Mouse (Mus musculus): ENCODE data around the gene Fblim1. TPM values are rescaled to one million over a fixed set of nuclear protein-coding genes. Genes with fewer than 3 reads are reported as not detected.
"Not testable (repeated sequence)": the region's sequence is repeated elsewhere in the genome, so short reads cannot be mapped to it uniquely, and the experiment has no call there.

The Fblim1 gene
- total and polyA plus RNA-seq, 3 experiments, result 0.07 to 1.2 (median 0.17) TPM

DNA sequence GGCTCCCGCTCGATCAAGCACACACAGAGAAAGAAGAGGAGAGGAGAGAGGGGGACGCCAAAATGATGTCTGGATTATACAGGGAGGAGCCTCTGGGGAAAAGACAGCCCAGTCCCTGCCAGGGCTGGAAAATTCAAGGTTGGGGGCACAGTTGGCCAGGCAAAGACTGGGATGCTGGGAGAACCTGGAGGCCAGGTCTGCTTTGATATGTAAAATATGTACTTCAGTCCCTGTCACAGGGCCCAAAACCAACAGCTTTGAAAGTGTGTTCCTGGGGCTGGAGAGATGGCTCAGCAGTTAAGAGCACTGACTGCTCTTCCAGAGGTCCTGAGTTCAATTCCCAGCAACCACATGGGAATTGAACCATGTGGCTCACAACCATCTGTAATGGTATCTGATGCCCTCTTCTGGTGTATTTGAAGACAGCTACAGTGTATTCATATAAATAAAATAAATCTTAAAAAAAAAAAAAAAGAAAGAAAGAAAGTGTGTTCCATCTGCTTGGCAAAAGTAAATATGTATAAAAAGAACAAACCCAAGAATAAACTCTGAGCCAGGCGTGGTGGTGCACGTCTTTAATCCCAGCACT lies 44.5 kb downstream of the Fblim1 start:
- H3K79me2 ChIP-seq (replicated peaks; ENCODE audit: control insufficient read depth, extremely low read depth, insufficient read depth, poor library complexity, severe bottlenecking); H3K27ac ChIP-seq (ENCODE audit: insufficient read depth, low read depth); DNase-seq (ENCODE audit: extremely low read depth); H3K9ac ChIP-seq (ENCODE audit: insufficient read depth, low read depth); in situ Hi-C loops (cut with MboI; ENCODE audit: low pct_ligation_motif_present, low pct_unique_long_range_greater_than_20kb, low sequenced_read_pairs); dilution Hi-C loops (cut with MboI; ENCODE audit: extremely low pct_ligation_motif_present, extremely low pct_unique_long_range_greater_than_20kb, low sequenced_read_pairs); H3K4me1 ChIP-seq (ENCODE audit: control insufficient read depth in 1 of 2, insufficient read depth in 2 of 2); H3K4me2 ChIP-seq (ENCODE audit: insufficient read depth, low read depth, poor library complexity, severe bottlenecking); H3K36me3 ChIP-seq (replicated peaks in 1 of 2; ENCODE audit: control insufficient read depth in 1 of 2, insufficient read depth in 1 of 2, low read length in 1 of 2); H3K4me3 ChIP-seq (replicated peaks in 1 of 3; ENCODE audit: low read depth in 2 of 3, low read length in 2 of 3, poor library complexity in 1 of 3); H3K27me3 ChIP-seq (replicated peaks): not testable (repeated sequence)
- peak; percentile 39; the same call in 1 of the 2 replicates for TF ChIP-seq ZNF384 (IDR thresholded peaks at IDR 0.05; ENCODE audit: low read depth, low read length)
- TF ChIP-seq CTCF (conservative IDR thresholded peaks at IDR 0.05 in 1 of 2, IDR thresholded peaks at IDR 0.05 in 1 of 2; ENCODE audit: low read depth in 2 of 2, low read length in 2 of 2), result 0 out of 4 replicates have a peak, but pooled peaks of 1 of the 2 experiments have one; percentile 1
- peaks cover 10% of the 10 kb centered on the region for H3K9me3 ChIP-seq (replicated peaks; ENCODE audit: low read length)

DNA sequence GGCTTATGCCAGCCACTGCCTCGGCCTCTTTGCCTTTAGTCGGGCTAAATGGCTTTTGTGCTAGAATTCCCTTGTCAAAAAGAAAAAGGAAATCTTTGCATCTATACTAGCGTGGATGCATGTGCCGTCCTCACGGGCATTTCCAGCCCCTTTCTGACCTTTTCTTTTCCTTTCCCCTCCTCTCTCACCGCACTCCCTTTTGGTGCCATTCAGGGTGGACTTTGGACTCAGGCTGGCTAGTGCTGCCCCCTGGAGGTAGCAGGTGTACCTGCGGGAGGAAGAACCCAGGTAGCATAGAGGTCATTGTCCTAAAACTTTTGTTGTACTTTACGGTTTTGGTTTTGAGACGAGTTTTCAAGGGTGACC lies 46.0 kb downstream of the Fblim1 start:
- Histone ChIP-seq H3K9me3 (replicated peaks; ENCODE audit: low read length) (peaks cover 10% of the 10 kb centered on the region), H3K27ac (ENCODE audit: insufficient read depth, low read depth) (no peak overlapping the region), H3K9ac (ENCODE audit: insufficient read depth, low read depth) (no peak overlapping the region), H3K79me2 (replicated peaks; ENCODE audit: control insufficient read depth, extremely low read depth, insufficient read depth, poor library complexity, severe bottlenecking) (no peaks in the 10 kb centered on the region), H3K27me3 (replicated peaks) (no peaks in the 10 kb centered on the region), H3K4me2 (ENCODE audit: insufficient read depth, low read depth, poor library complexity, severe bottlenecking) (no peak overlapping the region), H3K36me3 (replicated peaks in 1 of 2; ENCODE audit: control insufficient read depth in 1 of 2, insufficient read depth in 1 of 2, low read length in 1 of 2) (no peaks in the 10 kb centered on the region), H3K4me3 (replicated peaks in 1 of 3; ENCODE audit: low read depth in 2 of 3, low read length in 2 of 3, poor library complexity in 1 of 3) (no peak overlapping the region), H3K4me1 (ENCODE audit: control insufficient read depth in 1 of 2, insufficient read depth in 2 of 2) (peaks cover 3 to 8% of the 10 kb centered on the region in 2 experiments; a peak in 3 of 4 replicates)
- in situ Hi-C loops (cut with MboI; ENCODE audit: low pct_ligation_motif_present, low pct_unique_long_range_greater_than_20kb, low sequenced_read_pairs), result no loop called here
- DNase-seq (ENCODE audit: extremely low read depth), result no peak
- TF ChIP-seq TBP (conservative IDR thresholded peaks at IDR 0.05; ENCODE audit: low read depth, low read length) (no peak), SMC3 (IDR thresholded peaks at IDR 0.05; ENCODE audit: low read depth, low read length) (peak; percentile 25), KAT2A (IDR thresholded peaks at IDR 0.05; ENCODE audit: insufficient replicate concordance, low read length) (no peak), CTCF (conservative IDR thresholded peaks at IDR 0.05 in 1 of 2, IDR thresholded peaks at IDR 0.05 in 1 of 2; ENCODE audit: low read depth in 2 of 2, low read length in 2 of 2) (peak; percentile 8 to 24; a peak in 2 of 4 replicates)
- dilution Hi-C loops (cut with MboI; ENCODE audit: extremely low pct_ligation_motif_present, extremely low pct_unique_long_range_greater_than_20kb, low sequenced_read_pairs), result no loop called here

- Histone ChIP-seq H3K27me3 (replicated peaks) (no peaks in the 10 kb centered on the region), H3K36me3 (replicated peaks in 1 of 2; ENCODE audit: control insufficient read depth in 1 of 2, insufficient read depth in 1 of 2, low read length in 1 of 2) (no peaks in the 10 kb centered on the region), H3K4me1 (ENCODE audit: control insufficient read depth in 1 of 2, insufficient read depth in 2 of 2) (peaks cover 3 to 8% of the 10 kb centered on the region in 2 experiments; a peak in 3 of 4 replicates), H3K4me3 (replicated peaks in 1 of 3; ENCODE audit: low read depth in 2 of 3, low read length in 2 of 3, poor library complexity in 1 of 3) (no peak overlapping the region), H3K27ac (ENCODE audit: insufficient read depth, low read depth) (no peak overlapping the region), H3K79me2 (replicated peaks; ENCODE audit: control insufficient read depth, extremely low read depth, insufficient read depth, poor library complexity, severe bottlenecking) (no peaks in the 10 kb centered on the region), H3K9ac (ENCODE audit: insufficient read depth, low read depth) (no peak overlapping the region), H3K4me2 (ENCODE audit: insufficient read depth, low read depth, poor library complexity, severe bottlenecking) (no peak overlapping the region), H3K9me3 (replicated peaks; ENCODE audit: low read length) (peaks cover 10% of the 10 kb centered on the region)
- TF ChIP-seq MYC (IDR thresholded peaks at IDR 0.05; ENCODE audit: low read depth, low read length) (no peak), ETS1 (conservative IDR thresholded peaks at IDR 0.05; ENCODE audit: low read depth, low read length) (peak; percentile 19; the same call in 1 of the 2 replicates)
- dilution Hi-C loops (cut with MboI; ENCODE audit: extremely low pct_ligation_motif_present, extremely low pct_unique_long_range_greater_than_20kb, low sequenced_read_pairs), result no loop called here
- in situ Hi-C loops (cut with MboI; ENCODE audit: low pct_ligation_motif_present, low pct_unique_long_range_greater_than_20kb, low sequenced_read_pairs), result no loop called here
- DNase-seq (ENCODE audit: extremely low read depth), result peak; percentile 63
Measured at GRCm38 (mm10) chr4:141559131-141559897, 46.6 kb downstream of the Fblim1 start.
